Mouse (Mus musculus) cerebellum, postnatal 4 days (tissue): ENCODE measurements around the gene Olfr465-ps1.
A peak's percentile ranks its signal among the peaks of the same experiment; 100 is the strongest.

ENCODE experiments used
- DNase-seq, 2 experiments: peaks; one replicate each; pipeline ENCODE4 v3.0.0; 2022; ENCODE audit warnings: low spot score in 2 of 2, mixed read lengths in 1 of 2

Olfr465-ps1 gene

GRCm38 (mm10) chr13:65137789-65138188 is at the start of gene Olfr465-ps1:
Gene Olfr465-ps1, plus strand, starts transcription at chr13:65138089.
- DNase-seq: no peak

GRCm38 (mm10) chr13:65095923-65096322 is 42.0 kb upstream of the Olfr465-ps1 start:
- DNase-seq: no peak

DNA sequence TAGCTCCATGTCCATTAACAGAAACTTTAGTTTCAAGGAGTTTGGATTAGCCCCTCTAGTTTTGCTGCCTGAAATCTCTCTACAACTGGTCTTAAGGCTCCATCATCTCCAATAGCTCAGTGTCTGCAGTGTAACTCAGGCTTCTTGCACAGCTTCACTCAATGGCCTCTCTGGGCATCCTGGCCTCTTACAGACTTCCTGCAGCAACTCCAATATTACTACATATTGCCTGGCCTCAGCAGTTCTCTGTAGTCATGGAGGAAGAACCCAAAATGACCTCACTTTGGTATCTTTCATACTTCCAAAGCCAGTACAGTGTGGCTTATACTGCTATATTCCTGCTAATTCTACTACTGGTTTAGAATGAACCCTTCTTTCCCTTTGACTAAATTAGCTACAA is 40.9 kb upstream of the Olfr465-ps1 start:
- DNase-seq: no peak

DNA sequence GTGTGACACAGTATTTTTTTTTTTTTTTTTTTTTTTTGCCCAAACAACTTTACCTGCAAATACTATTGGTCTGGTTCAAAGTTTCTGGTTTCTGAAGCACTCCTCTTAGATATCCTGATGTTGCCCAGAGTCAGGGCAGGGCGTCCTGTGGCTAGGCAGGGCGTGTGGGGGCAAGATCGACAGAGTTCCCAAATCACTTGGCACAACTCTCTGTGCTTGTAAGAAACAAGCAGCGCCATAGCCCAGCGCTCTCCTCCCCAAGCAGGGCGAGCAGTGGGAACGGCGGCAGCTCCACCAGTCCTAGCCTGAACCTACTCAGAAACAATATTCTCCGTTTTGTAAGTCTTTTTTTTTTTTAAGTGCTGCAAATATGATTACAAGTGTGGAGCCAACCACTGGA is 37.2 kb upstream of the Olfr465-ps1 start:
- DNase-seq: no peak

DNA sequence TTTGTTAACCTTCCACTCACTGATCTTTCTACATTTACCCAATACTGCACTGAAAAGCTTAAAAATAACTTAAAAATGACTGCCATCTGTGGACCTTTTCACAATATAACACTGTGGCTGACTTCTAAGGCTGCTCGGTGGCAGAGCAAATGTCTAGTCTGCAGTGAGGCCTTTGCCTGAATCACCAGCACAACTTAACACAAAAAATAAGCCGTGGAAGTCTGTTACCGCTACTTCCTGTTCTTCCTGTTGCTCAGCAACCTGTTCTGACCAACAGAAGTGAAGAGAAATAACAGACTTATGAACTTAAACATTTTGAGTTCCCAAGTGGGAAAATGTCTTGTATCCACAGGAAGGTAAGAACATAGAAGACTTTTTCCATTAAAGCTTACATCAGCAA is 36.7 kb upstream of the Olfr465-ps1 start:
- no peak for DNase-seq

- no peak for DNase-seq
Observed at GRCm38 (mm10) chr13:65111961-65112360, 25.9 kb upstream of the Olfr465-ps1 start.

DNA sequence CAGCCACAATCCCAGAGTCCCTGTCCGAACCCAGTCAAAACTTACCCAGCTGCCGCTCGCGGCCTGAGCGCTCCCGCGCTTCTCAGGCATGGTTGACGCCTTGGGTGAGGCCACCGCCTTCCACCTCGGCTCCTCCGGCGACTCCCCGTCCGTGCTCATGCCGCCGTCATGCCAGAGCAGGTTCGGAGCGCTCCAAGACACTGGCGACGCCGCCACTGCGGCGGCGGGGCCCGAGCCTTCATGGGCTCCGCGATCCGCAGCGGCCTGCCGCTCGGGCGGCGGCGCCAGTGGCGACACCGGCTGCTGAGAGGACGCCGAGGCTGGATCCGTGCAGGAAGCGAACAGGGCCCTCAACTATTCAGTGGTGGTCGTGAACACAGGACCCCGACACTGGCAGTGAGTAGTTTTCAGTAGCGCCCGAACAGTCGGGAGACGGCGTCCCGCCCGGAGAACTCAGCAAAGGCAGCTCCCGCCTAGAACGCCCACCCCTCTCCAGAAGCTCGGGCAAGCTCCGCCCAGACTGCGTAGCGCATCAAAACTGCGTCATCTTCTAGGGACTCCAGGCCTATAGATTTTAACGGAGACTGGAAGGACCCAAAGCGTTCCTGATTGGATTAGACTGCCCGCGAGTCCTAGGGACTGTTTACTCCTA is 25.3 kb upstream of the Olfr465-ps1 start, which contains the start of gene Mfsd14b:
TSS of gene Mfsd14b (minus strand) at position 517 of the 652 bp plus-strand sequence.
- DNase-seq: peak; percentile 69 to 87

- DNase-seq: peak in 1 of 2 experiments; percentile 2
Observed at GRCm38 (mm10) chr13:65113239-65113638, 24.6 kb upstream of the Olfr465-ps1 start.

GRCm38 (mm10) chr13:65120984-65121383 is 16.9 kb upstream of the Olfr465-ps1 start:
- no peak for DNase-seq

- no peak for DNase-seq
Observed at GRCm38 (mm10) chr13:65122111-65122510, 15.8 kb upstream of the Olfr465-ps1 start.

DNA sequence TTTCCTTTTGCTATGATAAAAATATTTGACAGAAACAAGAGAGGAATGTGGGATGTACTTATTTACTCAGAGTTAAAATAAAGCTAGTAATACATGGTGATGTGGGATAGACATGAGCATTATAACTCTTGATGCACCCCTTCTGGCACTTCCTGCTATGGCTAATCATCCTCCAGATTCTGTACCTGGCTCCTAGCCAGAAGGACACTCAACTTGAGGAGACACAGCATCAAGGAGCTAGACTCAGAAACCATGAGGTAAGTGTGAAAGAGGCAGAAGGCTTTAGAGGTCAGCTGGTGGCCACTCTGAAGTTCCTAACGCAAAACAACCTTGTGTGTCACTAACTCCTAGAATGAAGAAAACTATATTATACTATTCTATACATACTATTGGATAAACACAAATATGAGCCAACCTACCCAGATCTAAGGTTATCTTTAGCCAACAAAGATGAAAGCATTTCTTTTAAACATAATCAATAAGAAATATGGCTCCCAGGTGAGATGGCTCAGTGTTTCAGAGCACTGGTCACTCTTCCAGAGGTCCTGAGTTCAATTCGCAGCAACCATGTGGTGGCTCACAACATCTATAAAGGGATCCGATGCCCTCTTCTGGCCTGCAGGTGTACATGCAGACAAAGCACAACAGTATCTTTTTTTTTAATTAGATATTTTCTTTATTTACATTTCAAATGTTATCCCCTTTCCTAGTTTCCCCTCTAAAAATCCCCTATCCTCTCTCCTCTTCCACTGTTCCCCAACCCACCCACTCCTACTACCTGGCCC is 10.6 kb upstream of the Olfr465-ps1 start:
- no peak for DNase-seq

GRCm38 (mm10) chr13:65149940-65150339 is 12.1 kb downstream of the Olfr465-ps1 start, which contains the start of gene Olfr466:
Gene Olfr466, plus strand, starts transcription at chr13:65150240.
- DNase-seq: no peak

DNA sequence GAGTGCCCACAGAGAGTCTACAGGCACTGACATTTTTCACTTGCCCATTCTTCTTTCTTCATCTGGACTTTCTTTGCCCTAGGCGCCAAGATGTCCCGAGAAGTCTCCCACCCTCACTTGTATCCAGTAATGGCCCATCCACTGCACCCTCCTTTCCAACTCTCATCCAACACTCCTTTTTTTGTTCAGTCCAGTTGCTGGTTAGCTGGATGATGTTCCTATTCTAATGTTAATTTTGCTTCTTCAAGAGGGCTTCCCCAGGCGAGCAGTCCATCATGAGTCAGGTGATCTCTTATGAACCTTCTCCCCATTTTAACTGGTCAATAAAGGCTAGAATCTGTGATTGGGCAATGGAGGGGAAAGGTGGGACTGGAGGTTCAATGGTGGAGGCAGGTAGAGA is 36.2 kb downstream of the Olfr465-ps1 start:
- no peak for DNase-seq

GRCm38 (mm10) chr13:65175734-65176471 is 38.0 kb downstream of the Olfr465-ps1 start:
- peak; percentile 23 to 29 for DNase-seq

DNA sequence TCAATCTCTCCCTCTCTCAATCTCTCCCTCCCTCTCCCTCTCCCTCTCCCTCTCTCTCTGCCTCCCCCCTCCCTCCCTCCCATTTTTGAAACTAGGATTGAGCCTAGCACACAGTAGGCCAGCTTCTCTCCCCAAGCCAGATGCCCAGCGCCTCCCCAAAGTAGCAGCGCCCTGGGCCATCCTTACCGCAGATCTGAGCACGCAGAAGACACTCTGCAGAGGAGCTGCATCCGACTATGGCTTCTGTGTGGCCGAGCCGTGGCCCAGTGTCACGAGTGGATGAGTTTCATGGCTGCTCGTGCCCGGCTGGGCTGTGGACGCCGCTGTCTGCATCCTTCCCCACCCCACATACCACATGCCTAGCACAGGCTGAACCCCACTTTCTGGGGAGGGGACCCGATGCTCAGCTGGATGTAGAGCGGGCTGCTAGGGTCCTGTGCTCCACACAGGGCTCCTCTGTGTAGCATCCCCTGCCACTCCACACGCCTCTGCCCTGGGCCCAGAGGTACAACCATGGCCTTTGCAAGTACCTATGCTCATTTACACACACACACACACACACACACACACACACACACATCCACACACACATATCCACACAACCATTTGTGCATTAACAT is 38.7 kb downstream of the Olfr465-ps1 start:
- no peak for DNase-seq
